Mouse (Mus musculus): ENCODE measurements around the gene Vmn1r29. TPM values are rescaled to one million over a fixed set of nuclear protein-coding genes. Genes with fewer than 3 reads are reported as not detected.

The Vmn1r29 gene
- not detected for polyA plus RNA-seq (2014; fragmentation: Illumina TruSeq; extraction: RNeasy Lipid Tissue Mini Kit (QIAGEN cat#74804); ENCODE audit: low read depth, low replicate concordance)

DNA sequence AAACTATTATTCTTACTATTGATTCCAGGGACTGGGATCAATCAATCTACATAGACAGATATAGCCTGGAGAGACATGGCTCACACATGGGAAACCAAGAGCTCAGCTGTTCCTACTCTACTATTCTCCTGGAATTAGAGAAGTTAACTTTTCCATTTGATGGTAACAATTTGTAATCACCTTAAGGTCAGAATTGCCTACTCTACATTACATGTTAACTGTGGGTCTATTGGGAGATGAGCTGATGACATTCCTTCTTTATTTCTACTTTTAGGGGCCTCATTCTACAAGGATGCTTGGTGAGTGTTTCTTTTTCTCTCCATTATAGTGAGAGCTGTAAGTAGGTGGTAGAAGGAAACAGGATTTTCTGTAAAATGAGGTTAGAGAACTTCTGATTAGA lies at the start of gene Vmn1r29:
TSS of gene Vmn1r29 (plus strand) at position 301 of the 400 bp plus-strand sequence.

DNA sequence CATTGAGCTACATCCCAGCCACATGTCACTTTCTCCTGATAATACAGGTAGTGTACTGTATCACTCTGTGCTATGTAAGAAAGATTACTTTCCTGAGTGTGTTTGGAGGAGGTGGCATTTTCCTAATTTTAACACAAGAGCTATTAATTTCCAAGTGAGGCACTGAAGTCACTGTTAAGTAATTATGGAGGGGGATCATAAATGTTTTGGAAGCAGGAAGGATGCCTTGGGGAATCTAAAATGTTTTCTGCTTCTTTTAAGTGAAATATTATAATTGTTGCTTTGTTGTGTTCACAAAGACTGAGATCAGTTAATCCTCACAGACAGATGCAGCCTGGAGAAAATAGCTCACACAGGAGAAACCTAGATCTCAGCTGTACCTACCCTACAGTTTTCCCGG lies 39.6 kb upstream of the Vmn1r29 start, which contains the start of gene Vmn1r28:
TSS of gene Vmn1r28 (plus strand) at position 301 of the 400 bp plus-strand sequence.

Other genes starting within 250 kb of the Vmn1r29 start
- not detected for gene Vmn1r27, start 82.7 kb upstream of the Vmn1r29 start, polyA plus RNA-seq (2014; fragmentation: Illumina TruSeq; extraction: RNeasy Lipid Tissue Mini Kit (QIAGEN cat#74804); ENCODE audit: low read depth, low replicate concordance)
- gene Vmn1r28, start 39.5 kb upstream of the Vmn1r29 start, polyA plus RNA-seq (2014; fragmentation: Illumina TruSeq; extraction: RNeasy Lipid Tissue Mini Kit (QIAGEN cat#74804); ENCODE audit: low read depth, low replicate concordance): not detected
- not detected for gene Vmn1r30, start 141.8 kb downstream of the Vmn1r29 start, polyA plus RNA-seq (2014; fragmentation: Illumina TruSeq; extraction: RNeasy Lipid Tissue Mini Kit (QIAGEN cat#74804); ENCODE audit: low read depth, low replicate concordance)
- gene Vmn1r31, start 173.8 kb downstream of the Vmn1r29 start, polyA plus RNA-seq (2014; fragmentation: Illumina TruSeq; extraction: RNeasy Lipid Tissue Mini Kit (QIAGEN cat#74804); ENCODE audit: low read depth, low replicate concordance): not detected